Mouse (Mus musculus) activated CD4-positive, CD25-positive, alpha-beta regulatory T cell, adult 4 months (primary cell): ENCODE measurements around the gene Cast. TPM values are rescaled to one million over a fixed set of nuclear protein-coding genes. Genes with fewer than 3 reads are reported as not detected.
A peak's percentile ranks its signal among the peaks of the same experiment; 100 is the strongest.

Experiments used
- ATAC-seq: one replicate; pipeline ENCODE4 v1.8.0; 2017
- polyA plus RNA-seq, 2 experiments: library from polyadenylated mRNA; unstranded; fragments of 100-300 nt; shearing (Covaris generic); gene quantifications; one replicate each; pipeline ENCODE4 v1.2.1; 2017

Cast gene
- polyA plus RNA-seq, result 100 to 1,000 TPM; 196 to 222 TPM

GRCm38 (mm10) chr13:74808152-74808929, at the start of gene Cast:
Gene Cast, minus strand, starts transcription at chr13:74808810.
- peak; percentile 70 for ATAC-seq

- peak; percentile 99 for ATAC-seq
These were observed 45.9 kb upstream of the Cast start for GRCm38 (mm10) chr13:74854338-74855047.

GRCm38 (mm10) chr13:74850823-74851222, 42.2 kb upstream of the Cast start:
- no peak for ATAC-seq

GRCm38 (mm10) chr13:74845886-74846285, 37.3 kb upstream of the Cast start:
- ATAC-seq, result peak; percentile 96

- no peak for ATAC-seq
These were observed 25.9 kb upstream of the Cast start for GRCm38 (mm10) chr13:74834543-74834942.

GRCm38 (mm10) chr13:74822095-74822494, 13.5 kb upstream of the Cast start:
- no peak for ATAC-seq

GRCm38 (mm10) chr13:74815753-74816152, 7.1 kb upstream of the Cast start:
- no peak for ATAC-seq

- peak; percentile 82 for ATAC-seq
These were observed 1.0 kb downstream of the Cast start for GRCm38 (mm10) chr13:74807446-74808151.

- ATAC-seq, result peak; percentile 17
These were observed 1.7 kb downstream of the Cast start for GRCm38 (mm10) chr13:74806934-74807333.

- no peak for ATAC-seq
These were observed 14.2 kb downstream of the Cast start for GRCm38 (mm10) chr13:74794435-74794834.

GRCm38 (mm10) chr13:74787681-74788080, 20.9 kb downstream of the Cast start:
- no peak for ATAC-seq

GRCm38 (mm10) chr13:74772151-74772550, 36.5 kb downstream of the Cast start:
- ATAC-seq, result no peak

- peak; percentile 92 for ATAC-seq
These were observed 38.1 kb downstream of the Cast start for GRCm38 (mm10) chr13:74770480-74770879.

- ATAC-seq, result peak; percentile 68
These were observed 38.7 kb downstream of the Cast start for GRCm38 (mm10) chr13:74769871-74770270.

- no peak for ATAC-seq
These were observed 41.4 kb downstream of the Cast start for GRCm38 (mm10) chr13:74767186-74767585.

- ATAC-seq, result no peak
These were observed 45.9 kb downstream of the Cast start for GRCm38 (mm10) chr13:74762741-74763140.

GRCm38 (mm10) chr13:74759152-74759551, 49.5 kb downstream of the Cast start:
- ATAC-seq, result no peak

- no peak for ATAC-seq
These were observed 65.4 kb downstream of the Cast start for GRCm38 (mm10) chr13:74743219-74743618.

- no peak for ATAC-seq
These were observed 72.2 kb downstream of the Cast start for GRCm38 (mm10) chr13:74736396-74736795.

- ATAC-seq, result no peak
These were observed 72.8 kb downstream of the Cast start for GRCm38 (mm10) chr13:74735834-74736233.

- ATAC-seq, result no peak
These were observed 74.9 kb downstream of the Cast start for GRCm38 (mm10) chr13:74733726-74734125.

- no peak for ATAC-seq
These were observed 89.6 kb downstream of the Cast start for GRCm38 (mm10) chr13:74719002-74719401.

GRCm38 (mm10) chr13:74696225-74696624, 112.4 kb downstream of the Cast start:
- ATAC-seq, result no peak
